ENCODE assay signal across 9 mouse cellular contexts in genomic region chr1:72718846-72719245, GRCm38 (mm10). TPM values are rescaled to one million over a fixed set of nuclear protein-coding genes. Genes with fewer than 3 reads are reported as not detected.
DNase-seq lines count a peak whose midpoint lies in the region; ATAC-seq and TF ChIP-seq lines count a peak whose summit lies in the region.
"Had no signal": no experiment of that assay in that cellular context is flagged by ENCODE, and none has a peak within 500 bp of the region (broad histone marks: within the 10 kb centered on the region; RNA-seq: fewer than 3 reads in every experiment).

No protein-coding gene starts in this region.

- WGBS in cerebellum, adult 2 months = 26% methylated on average over 5 of the region's 5 CpGs
- WGBS in forebrain, embryonic 15.5 days = 12% methylated on average over 5 of the region's 5 CpGs
- WGBS in kidney, embryonic 14.5 days = 30% methylated on average over 5 of the region's 5 CpGs
- WGBS in liver, embryonic 13.5 days (ENCODE audit: insufficient replicate concordance) = 30% methylated on average over 5 of the region's 5 CpGs
- WGBS in neural tube, embryonic 13.5 days = 20% methylated on average over 5 of the region's 5 CpGs

- H3K4me2 ChIP-seq in forebrain, embryonic 15.5 days (replicated peaks) = no peak overlapping the region
- H3K4me2 ChIP-seq in kidney, embryonic 14.5 days (replicated peaks; ENCODE audit: low read depth, low read length) = no peak overlapping the region
- H3K4me2 ChIP-seq in liver, embryonic 13.5 days = no peak overlapping the region
- no peak overlapping the region for H3K4me2 ChIP-seq in neural tube, embryonic 13.5 days

- no peak overlapping the region for H3K9ac ChIP-seq in forebrain, embryonic 15.5 days (replicated peaks)
- no peak overlapping the region for H3K9ac ChIP-seq in kidney, embryonic 14.5 days (ENCODE audit: low read depth, low read length)
- no peak overlapping the region for H3K9ac ChIP-seq in liver, embryonic 13.5 days
- no peak overlapping the region for H3K9ac ChIP-seq in neural tube, embryonic 13.5 days

- peaks cover 42% of the 10 kb centered on the region for H3K4me1 ChIP-seq in E14TG2a.4 (replicated peaks; ENCODE audit: low read depth, low read length)
- peaks cover 8% of the 10 kb centered on the region for H3K4me1 ChIP-seq in cerebellum, adult 2 months (ENCODE audit: control insufficient read depth, insufficient read depth, low read length)
- H3K4me1 ChIP-seq in forebrain, embryonic 15.5 days = no peaks in the 10 kb centered on the region
- peaks cover 9% of the 10 kb centered on the region; the same call in 1 of the 2 replicates for H3K4me1 ChIP-seq in kidney, embryonic 14.5 days (ENCODE audit: control insufficient read depth, insufficient read depth, low read length)
- peaks cover 19% of the 10 kb centered on the region for H3K4me1 ChIP-seq in liver, embryonic 13.5 days (replicated peaks)
- peaks cover 15% of the 10 kb centered on the region for H3K4me1 ChIP-seq in neural tube, embryonic 13.5 days (replicated peaks)

- DNase-seq in 3T3-L1 (ENCODE audit: low read depth, low spot score) = peak; percentile 79
- peak; percentile 49 to 62 for DNase-seq in cerebellum, adult 2 months
- DNase-seq in liver, embryonic 13.5 days = peak; percentile 56
- DNase-seq in thymus, postnatal 14 days = peak; percentile 57

- no peak overlapping the region for H3K4me3 ChIP-seq in E14TG2a.4 (replicated peaks; ENCODE audit: low read length)
- H3K4me3 ChIP-seq in cerebellum, adult 2 months (replicated peaks; ENCODE audit: insufficient read depth, low read depth, low read length) = no peak overlapping the region
- H3K4me3 ChIP-seq in forebrain, embryonic 15.5 days = no peak overlapping the region
- no peak overlapping the region for H3K4me3 ChIP-seq in kidney, embryonic 14.5 days (ENCODE audit: low read length)
- no peak overlapping the region for H3K4me3 ChIP-seq in liver, embryonic 13.5 days (replicated peaks)
- no peak overlapping the region for H3K4me3 ChIP-seq in neural tube, embryonic 13.5 days

- ATAC-seq in forebrain, embryonic 15.5 days (replicated peaks) = peak; percentile 60
- ATAC-seq in kidney, embryonic 14.5 days (ENCODE audit: low FRiP score, low TSS enrichment) = peak; percentile 38
- peak; percentile 75 for ATAC-seq in liver, embryonic 13.5 days (ENCODE audit: low read depth)
- peak; percentile 29; the same call in 1 of the 2 replicates for ATAC-seq in neural tube, embryonic 13.5 days (ENCODE audit: low read depth)

- H3K9me3 ChIP-seq in E14TG2a.4 (ENCODE audit: low read length) = no peaks in the 10 kb centered on the region
- no peaks in the 10 kb centered on the region for H3K9me3 ChIP-seq in forebrain, embryonic 15.5 days
- H3K9me3 ChIP-seq in kidney, embryonic 14.5 days (ENCODE audit: control insufficient read depth, low read length) = no peaks in the 10 kb centered on the region
- H3K9me3 ChIP-seq in liver, embryonic 13.5 days (replicated peaks) = no peaks in the 10 kb centered on the region
- no peaks in the 10 kb centered on the region for H3K9me3 ChIP-seq in neural tube, embryonic 13.5 days

- TF ChIP-seq CTCF in E14TG2a.4 (conservative IDR thresholded peaks at IDR 0.05; ENCODE audit: low read length) = peak; percentile 89
- TF ChIP-seq CTCF in cerebellum, adult 2 months (IDR thresholded peaks at IDR 0.05; ENCODE audit: borderline replicate concordance, insufficient read depth, low read depth, low read length) = peak; percentile 81

- H3K27ac ChIP-seq in cerebellum, adult 2 months (ENCODE audit: insufficient read depth, low read length) = no peak overlapping the region
- H3K27ac ChIP-seq in forebrain, embryonic 15.5 days (replicated peaks) = no peak overlapping the region
- no peak overlapping the region for H3K27ac ChIP-seq in kidney, embryonic 14.5 days (ENCODE audit: low read depth, low read length)
- H3K27ac ChIP-seq in liver, embryonic 13.5 days = peak overlapping the region; percentile 7; the same call in 1 of the 2 replicates
- H3K27ac ChIP-seq in neural tube, embryonic 13.5 days (replicated peaks) = no peak overlapping the region

- H3K36me3 ChIP-seq in E14TG2a.4 (ENCODE audit: insufficient read depth, low read length) = peaks cover 62% of the 10 kb centered on the region
- H3K36me3 ChIP-seq in forebrain, embryonic 15.5 days = peaks cover 21% of the 10 kb centered on the region
- peaks cover 19% of the 10 kb centered on the region for H3K36me3 ChIP-seq in kidney, embryonic 14.5 days (ENCODE audit: control insufficient read depth, insufficient read depth, low read length)
- H3K36me3 ChIP-seq in liver, embryonic 13.5 days = peaks cover 28% of the 10 kb centered on the region
- H3K36me3 ChIP-seq in neural tube, embryonic 13.5 days = peaks cover 32% of the 10 kb centered on the region

- H3K27me3 ChIP-seq in E14TG2a.4 (ENCODE audit: insufficient read depth, low read length) = no peaks in the 10 kb centered on the region
- H3K27me3 ChIP-seq in cerebellum, adult 2 months (ENCODE audit: control insufficient read depth, insufficient read depth, low read length) = no peaks in the 10 kb centered on the region
- no peaks in the 10 kb centered on the region for H3K27me3 ChIP-seq in forebrain, embryonic 15.5 days
- no peaks in the 10 kb centered on the region for H3K27me3 ChIP-seq in kidney, embryonic 14.5 days (ENCODE audit: control insufficient read depth, insufficient read depth, low read length)
- no peaks in the 10 kb centered on the region for H3K27me3 ChIP-seq in liver, embryonic 13.5 days
- no peaks in the 10 kb centered on the region for H3K27me3 ChIP-seq in neural tube, embryonic 13.5 days

- no peak for TF ChIP-seq POLR2A in cerebellum, adult 2 months (IDR thresholded peaks at IDR 0.05; ENCODE audit: borderline replicate concordance, insufficient read depth, low read length)

RNA-seq across cellular contexts. Expression of gene Rpl37a, which starts 7.8 kb away (rescaled TPM):
- 575 and 649 TPM in 2 replicates for polyA plus RNA-seq in cerebellum, adult 2 months (2012; rRNA removed)
- polyA plus RNA-seq in forebrain, embryonic 15.5 days (2015; fragmentation: Nextera tagmentation; extraction: Ambion mirVana) = 1,140 and 1,234 TPM in 2 replicates
- 2,102 and 2,490 TPM in 2 replicates for polyA plus RNA-seq in kidney, embryonic 14.5 days (2014; fragmentation: Nextera tagmentation; extraction: Ambion mirVana)
- polyA plus RNA-seq in liver, embryonic 13.5 days (2015; fragmentation: Nextera tagmentation; extraction: Ambion mirVana) = 1,285 and 1,320 TPM in 2 replicates
- polyA plus RNA-seq in neural tube, embryonic 13.5 days (2015; fragmentation: Nextera tagmentation; extraction: Ambion mirVana) = 999 and 1,146 TPM in 2 replicates

RNA-seq across cellular contexts. Expression of gene Ankar, which starts 18.5 kb away (rescaled TPM):
- not detected in 2 replicates for polyA plus RNA-seq in cerebellum, adult 2 months (2012; rRNA removed)
- not detected in 2 replicates for polyA plus RNA-seq in forebrain, embryonic 15.5 days (2015; fragmentation: Nextera tagmentation; extraction: Ambion mirVana)
- not detected in 2 replicates for polyA plus RNA-seq in kidney, embryonic 14.5 days (2014; fragmentation: Nextera tagmentation; extraction: Ambion mirVana)
- polyA plus RNA-seq in liver, embryonic 13.5 days (2015; fragmentation: Nextera tagmentation; extraction: Ambion mirVana) = not detected in 2 replicates
- not detected in 2 replicates for polyA plus RNA-seq in neural tube, embryonic 13.5 days (2015; fragmentation: Nextera tagmentation; extraction: Ambion mirVana)
- polyA plus RNA-seq: heart, embryonic 14.5 days had no signal
